Mouse (Mus musculus): ENCODE measurements around the gene Psg29. TPM values are rescaled to one million over a fixed set of nuclear protein-coding genes. Genes with fewer than 3 reads are reported as not detected.

Gene Psg29
- not detected in 2 replicates for polyA plus RNA-seq (2015; fragmentation: Nextera tagmentation; extraction: Ambion mirVana)

DNA sequence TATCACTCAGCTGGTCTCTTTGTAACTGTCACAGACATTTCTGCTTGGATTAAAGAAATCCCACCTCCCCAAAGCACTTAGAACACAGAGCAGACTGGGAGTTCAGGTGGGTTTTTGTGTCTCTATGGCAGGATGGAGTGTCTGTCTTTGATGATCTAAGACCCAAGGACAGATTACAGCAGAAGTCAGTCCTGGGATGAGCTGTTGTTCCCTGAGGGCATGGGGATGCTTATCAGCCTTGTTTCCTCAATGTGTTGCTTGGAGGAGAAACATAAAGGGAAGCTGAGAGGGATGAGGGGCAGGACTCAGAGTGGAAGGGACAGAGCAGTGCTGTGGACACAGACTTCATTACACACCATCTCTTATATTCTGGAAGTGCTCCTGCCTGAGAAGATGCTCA is at the start of gene Psg29:
Gene Psg29, plus strand, starts transcription at position 301 of the 400 bp plus-strand sequence.
- DNase-seq (ENCODE audit: low spot score): no peak

DNA sequence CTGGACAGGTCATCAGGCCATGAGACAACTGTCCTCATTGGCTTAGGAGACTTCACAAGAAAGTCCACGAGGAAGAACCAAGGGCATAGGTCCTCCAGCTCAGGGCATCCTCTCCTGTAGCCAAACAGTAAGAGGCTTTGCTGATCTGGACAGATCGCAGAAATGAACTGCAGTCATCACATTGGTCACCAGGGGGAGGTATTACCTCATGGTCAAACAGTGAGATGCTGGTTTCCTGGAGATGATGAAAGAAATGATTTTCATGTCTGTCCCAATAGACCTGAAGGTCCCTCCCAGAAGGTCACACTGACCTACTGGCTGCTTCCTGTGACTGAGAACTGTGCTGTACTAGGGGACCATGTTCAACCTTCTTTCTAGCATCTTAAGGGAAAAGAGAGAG is 47.6 kb upstream of the Psg29 start:
- DNase-seq (ENCODE audit: low spot score): peak; percentile 6

DNA sequence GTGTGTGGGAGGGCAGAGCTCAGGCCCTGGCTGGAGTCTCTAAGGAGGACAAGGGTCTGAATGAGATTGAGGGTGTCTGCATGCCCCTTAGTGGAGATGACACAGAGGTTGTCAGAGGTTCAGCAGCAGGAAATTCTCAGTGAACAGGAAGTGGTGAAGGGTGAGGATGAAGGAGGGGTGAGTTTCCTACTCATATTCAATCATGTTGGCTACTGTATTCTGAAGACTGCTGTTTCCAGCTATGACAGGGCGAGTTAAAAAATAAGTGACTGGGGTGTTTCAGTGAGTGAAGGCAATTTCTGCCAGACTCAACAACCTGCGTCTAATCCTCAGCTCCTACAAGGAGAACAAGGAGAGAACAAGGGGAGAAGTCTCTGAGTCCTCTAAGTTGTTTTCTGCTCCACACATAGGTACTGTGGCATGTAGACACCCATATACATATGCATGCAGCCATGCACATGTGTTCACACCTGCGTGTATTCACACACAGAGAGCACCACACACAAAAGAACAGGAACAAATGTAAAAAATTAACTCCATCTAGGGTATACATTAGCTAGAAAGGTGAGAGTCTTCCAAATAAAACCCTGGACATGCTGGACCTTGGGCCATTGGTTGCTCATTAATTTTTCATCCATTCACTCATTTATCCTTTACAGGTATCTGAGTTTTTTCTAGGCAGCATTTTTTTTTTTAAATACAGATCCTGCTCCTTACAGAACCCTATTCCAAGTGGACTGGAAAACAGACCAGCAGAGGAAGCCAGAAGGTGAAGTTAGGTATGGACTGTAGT is 46.2 kb upstream of the Psg29 start:
- no peak for DNase-seq (ENCODE audit: low spot score)

DNA sequence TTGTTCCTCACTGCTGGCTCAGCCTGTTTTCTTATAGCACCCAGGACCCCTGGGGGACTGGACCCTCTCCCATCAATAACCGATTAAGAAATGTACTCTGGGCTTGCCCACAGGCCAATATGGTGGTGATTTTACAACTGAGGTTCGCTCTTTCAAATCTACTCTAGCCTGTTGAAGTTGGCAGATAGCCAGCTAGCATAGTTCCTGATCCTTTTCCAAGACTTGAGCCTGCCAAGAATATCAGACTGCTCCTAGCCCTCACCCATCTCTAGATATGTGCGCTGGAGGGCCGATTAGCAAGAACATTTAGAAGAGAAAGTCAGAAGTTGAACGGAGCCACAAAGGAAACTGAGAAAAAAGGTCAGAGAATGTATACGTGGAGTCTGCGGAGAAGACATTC is 44.3 kb upstream of the Psg29 start:
- no peak for DNase-seq (ENCODE audit: low spot score)

DNA sequence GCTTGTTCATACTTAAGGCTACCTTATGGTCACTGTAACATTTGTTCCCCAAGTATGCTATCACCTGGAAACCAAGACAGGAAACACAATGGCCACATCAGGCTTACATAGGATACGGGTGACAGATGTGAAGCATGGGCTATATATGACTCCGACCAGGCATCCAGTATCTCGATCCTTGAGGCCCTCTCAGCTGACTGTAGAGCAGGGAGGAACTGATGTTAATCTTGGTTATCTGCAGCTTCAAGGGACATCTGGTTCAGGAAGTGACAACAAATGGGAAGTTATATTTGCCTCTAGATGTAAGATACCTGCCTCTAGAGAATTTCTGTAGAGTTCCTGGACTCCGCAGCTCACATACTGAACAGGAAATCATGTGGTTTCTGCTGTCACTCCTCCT is 31.4 kb upstream of the Psg29 start:
- DNase-seq (ENCODE audit: low spot score): no peak

DNA sequence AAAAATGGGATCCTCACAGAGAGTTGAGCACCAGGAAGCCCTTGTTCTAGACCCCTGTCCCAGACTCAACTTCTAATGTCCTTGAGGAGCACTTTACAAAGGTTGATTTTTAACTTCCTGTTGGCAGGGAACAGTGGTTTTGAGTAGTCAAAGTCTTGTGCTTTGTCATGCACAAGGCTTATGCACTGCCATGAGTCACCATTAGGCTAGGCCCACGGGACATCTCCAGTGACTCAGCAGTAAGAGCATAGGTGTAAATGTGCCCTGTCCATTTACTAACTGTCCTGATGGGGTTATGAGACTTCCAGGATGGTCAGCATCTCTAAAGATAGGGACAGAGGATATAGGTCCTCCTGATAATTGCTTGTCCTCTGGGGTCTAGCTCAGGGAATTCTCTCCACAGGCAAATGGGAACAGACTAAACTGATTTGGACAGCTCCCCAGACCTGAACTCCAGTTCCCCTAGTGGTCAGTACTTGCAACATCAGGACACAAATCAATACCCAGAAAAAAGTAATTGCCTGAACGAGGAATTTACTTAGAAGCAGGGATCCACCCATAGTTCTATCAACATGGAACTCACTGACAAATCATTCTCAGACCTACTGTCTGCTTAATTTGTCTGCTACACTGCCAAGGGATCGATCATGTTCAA is 2.4 kb downstream of the Psg29 start:
- DNase-seq (ENCODE audit: low spot score): no peak

Other genes starting within 250 kb of the Psg29 start
- gene Pnmal1, start 243.8 kb upstream of the Psg29 start, polyA plus RNA-seq (2015; fragmentation: Nextera tagmentation; extraction: Ambion mirVana): 0.04 TPM in 2 replicates
- 0.33 and 0.49 TPM in 2 replicates for gene Gm42372, start 220.4 kb upstream of the Psg29 start, polyA plus RNA-seq (2015; fragmentation: Nextera tagmentation; extraction: Ambion mirVana)
- gene Ccdc8, start 210.8 kb upstream of the Psg29 start, polyA plus RNA-seq (2015; fragmentation: Nextera tagmentation; extraction: Ambion mirVana): 3.7 and 4.7 TPM in 2 replicates
- 120 TPM in 2 replicates for gene Ppp5c, start 175.6 kb upstream of the Psg29 start, polyA plus RNA-seq (2015; fragmentation: Nextera tagmentation; extraction: Ambion mirVana)
- 1.5 and 2.4 TPM in 2 replicates for gene Hif3a, start 141.1 kb upstream of the Psg29 start, polyA plus RNA-seq (2015; fragmentation: Nextera tagmentation; extraction: Ambion mirVana)
- gene Psg16, start 129.4 kb upstream of the Psg29 start, polyA plus RNA-seq (2015; fragmentation: Nextera tagmentation; extraction: Ambion mirVana): 0.05 and 0.08 TPM in 2 replicates
- gene Ceacam3, start 53.2 kb upstream of the Psg29 start, polyA plus RNA-seq (2015; fragmentation: Nextera tagmentation; extraction: Ambion mirVana): not detected in 2 replicates